Mouse (Mus musculus) embryo, embryonic 11.5 days (tissue): Measurements from ENCODE around the gene Glycam1.

Experiments used
- DNase-seq: peaks from one replicate; pipeline ENCODE4 v3.0.0-alpha.2; 2012; ENCODE audit warnings: low read depth, low spot score

The Glycam1 gene

GRCm38 (mm10) chr15:103519386-103520378, 45.2 kb downstream of the Glycam1 start:
- no peak for DNase-seq

GRCm38 (mm10) chr15:103518600-103519385, 46.1 kb downstream of the Glycam1 start:
- no peak for DNase-seq

GRCm38 (mm10) chr15:103514914-103515313, 50.0 kb downstream of the Glycam1 start:
- no peak for DNase-seq

GRCm38 (mm10) chr15:103514119-103514518, 50.8 kb downstream of the Glycam1 start:
- DNase-seq: peak; percentile 78

GRCm38 (mm10) chr15:103513621-103514031, 51.3 kb downstream of the Glycam1 start:
- no peak for DNase-seq
